Mouse (Mus musculus): Measurements from ENCODE around the gene Gin1.

Gene Gin1

GRCm38 (mm10) chr1:97788490-97788889 is 18.5 kb downstream of the Gin1 start:
- DNase-seq: no peak

DNA sequence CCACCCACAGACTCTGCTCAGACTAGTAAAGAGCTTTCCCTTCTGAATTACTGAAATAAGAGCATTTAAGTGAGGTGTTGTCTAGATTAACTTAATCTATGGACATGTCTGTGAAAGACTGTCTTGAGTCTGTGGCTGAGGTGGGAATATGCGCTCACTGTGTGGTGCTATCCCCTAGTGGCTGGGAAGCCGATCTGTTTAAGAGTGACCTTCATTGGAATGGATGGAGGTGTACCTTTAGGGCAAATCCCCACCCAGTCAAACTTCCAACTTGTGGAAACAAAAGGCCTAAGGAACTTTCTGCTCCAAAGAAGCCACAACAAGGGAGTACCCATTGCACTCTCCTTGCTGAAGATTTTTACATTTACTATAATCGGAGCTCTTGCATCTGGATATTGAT is 24.1 kb downstream of the Gin1 start:
- no peak for DNase-seq

DNA sequence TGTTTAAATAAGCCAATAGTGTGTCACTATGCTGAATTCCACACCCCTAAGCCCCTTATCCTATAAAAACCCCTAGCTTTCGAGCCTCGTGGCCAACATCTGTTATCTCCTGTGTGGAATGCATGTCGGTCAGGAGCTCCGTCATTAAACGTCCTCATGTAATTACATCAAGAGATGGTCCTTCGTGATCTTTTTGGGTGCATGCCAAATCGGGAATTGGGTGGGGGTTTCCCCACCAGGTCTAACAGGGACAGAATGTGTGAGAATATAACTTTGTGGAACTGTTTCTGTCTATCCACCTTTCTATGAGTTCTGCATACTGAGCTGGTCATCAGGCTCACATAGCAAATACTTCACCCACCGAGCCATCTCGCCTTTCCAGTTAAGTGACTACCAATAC is 26.0 kb downstream of the Gin1 start:
- DNase-seq: no peak

DNA sequence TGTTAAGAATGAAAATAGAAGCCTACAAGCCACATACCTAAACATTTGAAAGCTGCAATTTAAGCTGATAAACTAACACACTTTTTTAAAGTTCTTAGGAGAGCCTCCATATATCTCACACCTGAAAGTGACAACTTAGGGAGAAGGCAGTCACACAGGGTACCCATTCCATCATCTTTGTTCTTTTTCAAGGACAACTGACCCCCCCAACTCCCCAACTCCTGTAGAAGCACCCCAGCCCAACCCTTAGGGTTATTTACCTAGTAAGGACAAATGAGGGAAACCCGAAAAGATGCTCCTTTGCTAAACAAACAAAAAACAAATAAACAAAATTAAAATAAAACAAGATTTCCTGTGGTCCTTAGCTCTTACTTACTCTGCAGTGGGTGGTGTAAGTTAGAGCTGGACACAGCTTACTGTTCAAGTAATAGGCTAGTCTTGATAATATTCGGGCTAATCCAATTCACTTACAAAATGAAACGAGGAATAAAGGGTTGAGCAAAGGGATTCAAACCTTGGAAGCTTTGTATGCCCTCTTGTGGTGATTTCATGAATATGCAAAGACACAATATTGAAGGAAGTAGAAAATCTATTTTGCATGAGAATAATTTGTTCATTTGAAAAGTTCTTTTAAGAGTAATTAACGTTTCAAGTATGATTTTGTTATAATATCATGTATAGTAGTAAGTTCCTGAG is 32.4 kb downstream of the Gin1 start:
- DNase-seq: no peak

GRCm38 (mm10) chr1:97804520-97804919 is 34.5 kb downstream of the Gin1 start:
- DNase-seq: no peak

GRCm38 (mm10) chr1:97809255-97809912 is 39.4 kb downstream of the Gin1 start:
- peak; percentile 51 for DNase-seq

DNA sequence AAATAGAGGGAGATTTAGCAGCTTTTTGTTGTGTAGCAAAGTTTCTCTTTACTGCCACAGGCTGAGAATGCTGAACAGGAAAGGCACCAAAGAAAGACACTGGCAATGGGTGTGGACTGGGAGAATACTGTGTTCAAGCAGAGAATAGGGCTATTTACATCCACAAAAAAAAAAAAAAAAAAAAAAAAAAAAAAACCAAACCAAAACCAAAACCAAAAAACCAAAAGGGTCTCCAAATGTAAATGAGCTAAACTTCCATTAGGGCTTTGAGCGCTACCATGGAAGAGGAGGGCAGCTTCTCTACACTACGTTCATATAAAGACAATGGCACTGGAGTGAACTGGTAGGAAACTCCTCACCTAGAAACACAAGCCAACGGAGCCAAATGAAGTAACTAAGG is 51.3 kb downstream of the Gin1 start:
- no peak for DNase-seq

DNA sequence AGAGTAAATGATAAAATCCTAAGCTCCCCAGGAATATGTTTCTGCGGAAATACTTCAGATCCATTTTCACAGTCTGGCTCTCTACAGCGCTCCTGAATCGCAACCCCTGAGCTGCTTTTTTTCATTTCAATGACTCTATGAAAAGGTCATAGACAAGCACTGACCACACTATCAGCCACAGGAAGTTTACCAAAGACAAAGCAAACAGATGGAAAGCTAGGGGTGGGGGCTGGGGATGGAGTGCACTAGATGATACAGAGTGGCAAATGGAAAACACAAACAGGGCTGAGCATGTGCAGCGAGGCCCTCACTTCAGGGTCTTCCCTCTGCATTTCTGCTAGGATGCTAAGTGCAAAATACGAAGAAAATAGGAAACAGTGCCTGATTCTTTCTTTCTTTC is 52.2 kb downstream of the Gin1 start:
- DNase-seq: no peak

DNA sequence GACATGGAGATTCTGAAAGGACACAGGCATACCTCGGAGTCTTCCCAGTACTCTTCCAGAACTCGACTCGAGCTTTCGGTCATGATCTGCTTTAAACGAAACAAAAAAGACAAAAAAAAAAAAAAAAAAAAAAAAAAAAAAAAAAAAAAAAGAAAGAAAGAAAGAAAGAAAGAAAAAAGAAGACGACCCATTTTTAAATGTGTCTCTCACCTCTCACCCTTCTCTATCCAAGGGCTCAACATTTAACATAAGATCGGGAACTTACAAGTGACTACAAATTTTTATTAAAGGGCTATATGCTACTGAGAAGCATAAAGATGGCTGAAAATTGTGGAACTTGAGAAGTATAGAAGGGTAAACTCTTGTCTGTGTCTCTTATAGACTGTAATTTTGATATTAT is 52.9 kb downstream of the Gin1 start:
- no peak for DNase-seq

- DNase-seq: peak; percentile 65
These were observed 57.6 kb downstream of the Gin1 start for GRCm38 (mm10) chr1:97827566-97827965.

DNA sequence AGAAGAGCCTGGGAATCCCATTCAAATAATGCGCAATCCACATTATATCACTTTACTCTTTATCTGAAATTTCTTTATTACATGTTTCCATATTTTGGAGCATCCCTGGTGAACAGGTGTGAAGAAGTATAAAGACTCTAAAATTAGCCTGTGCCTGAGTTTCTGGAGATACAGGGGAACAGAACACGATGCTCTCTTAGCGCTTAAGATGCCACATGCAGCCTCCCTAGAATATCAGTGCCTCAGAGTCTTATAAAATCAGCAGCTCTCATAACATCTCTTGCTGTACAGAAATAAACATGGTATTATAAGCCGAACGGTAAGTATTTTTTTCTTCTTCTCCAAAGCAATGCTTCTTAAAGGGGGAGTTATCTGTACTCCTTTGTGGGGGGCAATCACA is 58.1 kb downstream of the Gin1 start:
- no peak for DNase-seq

DNA sequence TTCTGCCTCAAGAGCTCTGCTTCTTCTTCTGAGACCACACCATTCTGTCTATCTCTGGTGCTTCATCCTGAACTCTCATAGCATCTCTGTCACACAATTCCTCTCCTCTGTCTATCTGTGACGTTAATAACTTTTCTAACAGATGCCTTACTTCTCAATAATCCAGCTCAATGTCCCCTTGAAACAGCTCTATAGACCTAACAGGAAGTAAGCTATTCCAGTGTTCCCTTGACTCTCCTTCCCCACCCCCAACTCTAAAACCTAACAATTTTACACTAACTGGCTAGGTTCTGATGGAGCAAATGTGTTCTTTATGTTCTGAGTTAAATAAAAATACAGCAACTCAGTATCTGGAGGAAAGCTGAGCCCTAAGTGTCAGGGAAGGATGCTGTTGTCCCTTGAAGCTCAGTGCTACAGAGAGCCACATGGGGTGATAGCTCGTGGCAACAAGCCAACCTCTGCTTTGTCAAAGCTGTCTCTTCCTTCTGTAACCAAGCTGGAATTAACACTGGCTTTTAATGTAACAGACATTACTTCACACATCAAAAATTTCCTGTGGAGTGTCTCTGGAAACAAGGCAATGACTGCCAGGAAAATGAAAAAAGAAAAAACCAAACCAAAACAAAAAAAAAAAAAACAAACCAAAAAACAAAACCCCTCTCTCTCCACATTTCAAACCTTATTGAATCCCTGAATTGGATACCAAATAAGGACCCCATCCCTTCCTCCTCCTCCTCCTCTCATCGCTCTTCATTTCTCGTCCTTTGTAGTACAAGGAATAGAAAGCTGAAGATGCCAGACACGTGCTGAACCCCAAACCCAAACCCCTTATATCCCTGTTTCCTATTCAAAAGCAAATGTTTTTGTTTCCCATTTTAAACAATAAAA is 63.7 kb downstream of the Gin1 start:
- peak; percentile 57 for DNase-seq

DNA sequence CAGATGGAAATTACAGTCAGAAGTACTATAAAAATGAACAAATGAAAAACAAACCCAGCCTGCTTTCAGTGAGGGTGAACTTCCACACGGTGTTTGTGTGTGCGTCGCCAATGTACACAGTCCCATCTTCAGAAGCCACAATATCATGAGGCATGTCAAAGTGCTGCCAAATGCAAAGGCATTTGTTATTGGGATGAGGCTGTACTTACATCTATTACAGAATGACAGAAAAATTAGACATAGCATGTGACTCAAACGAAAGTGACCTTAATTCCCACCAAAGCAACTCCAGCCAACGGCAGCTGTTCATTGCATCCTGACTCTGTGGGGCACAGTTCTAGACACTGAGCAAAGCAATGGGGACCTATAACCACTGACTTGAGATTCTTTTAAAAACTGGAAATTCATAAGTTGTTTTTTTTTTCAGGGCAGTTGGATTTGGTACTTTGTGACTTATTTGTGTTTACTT is 64.4 kb downstream of the Gin1 start:
- DNase-seq: no peak

All from lung, postnatal 36 days (tissue).